Mouse (Mus musculus) monocyte, adult 2 months (primary cell): ENCODE measurements around the gene Tmem189.

Experiments
- DNase-seq, 2 experiments: peaks; one replicate each; pipeline ENCODE4 v3.0.0; 2022; ENCODE audit warnings: low spot score in 2 of 2, low read depth in 1 of 2

The Tmem189 gene

DNA sequence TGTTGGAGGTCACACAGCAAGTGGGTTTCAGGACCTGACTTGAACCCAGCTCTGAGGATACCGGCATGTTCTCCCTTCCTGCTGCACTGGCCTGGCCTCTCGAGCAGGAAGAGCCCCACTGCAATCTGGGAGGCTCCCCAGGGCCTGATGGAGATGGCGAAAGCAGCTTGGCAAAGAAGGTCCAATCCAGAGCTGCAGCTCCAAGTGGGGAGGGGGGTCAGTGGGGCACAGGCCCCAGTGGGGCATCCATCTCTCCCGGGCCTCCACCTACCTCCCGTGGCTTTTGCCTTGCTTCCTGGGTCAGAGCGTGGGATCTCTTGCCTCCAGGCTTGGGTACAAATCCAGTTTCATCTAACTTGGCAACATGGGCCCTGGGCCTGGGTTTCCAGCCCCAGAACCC lies 12.5 kb upstream of the Tmem189 start:
- DNase-seq = no peak

DNA sequence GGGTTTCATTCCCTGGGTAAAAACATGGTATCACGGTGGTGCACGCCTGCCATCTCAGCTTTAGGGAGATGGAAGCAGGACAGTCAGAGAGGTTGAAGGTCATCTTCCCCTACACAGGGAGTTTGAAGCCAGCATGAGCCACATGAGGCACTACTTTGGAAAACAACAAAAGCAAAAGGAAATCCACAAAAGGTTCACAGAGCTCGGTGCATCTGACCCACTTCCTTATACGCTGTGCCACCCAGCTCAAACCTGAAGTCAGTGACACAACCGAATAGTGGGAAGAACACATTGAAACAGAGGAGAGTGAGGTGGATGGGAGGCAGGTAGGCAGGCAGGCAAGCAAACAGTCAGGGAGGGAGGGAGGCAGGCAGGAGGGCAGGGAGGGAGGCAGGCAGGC lies 11.8 kb upstream of the Tmem189 start:
- DNase-seq = no peak

DNA sequence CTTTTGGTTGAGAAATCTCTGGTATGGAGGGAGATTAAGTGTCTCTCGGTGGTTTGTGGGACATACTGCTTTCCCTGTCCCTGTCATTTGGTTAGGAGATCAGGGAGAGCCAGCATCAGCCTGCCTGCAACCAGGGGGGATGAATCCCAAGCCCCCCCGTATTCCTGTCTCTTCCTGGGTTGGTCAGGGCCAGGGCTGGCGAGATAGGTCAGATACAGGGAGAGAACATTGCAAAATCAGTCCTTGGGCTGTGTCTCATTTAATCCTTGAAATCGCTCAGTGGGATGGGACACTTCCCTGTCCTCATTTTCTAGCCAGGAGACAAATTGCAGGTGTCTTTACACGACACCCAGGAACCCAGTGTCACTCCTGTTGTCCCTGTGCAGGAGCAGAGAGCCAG lies 10.4 kb upstream of the Tmem189 start:
- DNase-seq = no peak

DNA sequence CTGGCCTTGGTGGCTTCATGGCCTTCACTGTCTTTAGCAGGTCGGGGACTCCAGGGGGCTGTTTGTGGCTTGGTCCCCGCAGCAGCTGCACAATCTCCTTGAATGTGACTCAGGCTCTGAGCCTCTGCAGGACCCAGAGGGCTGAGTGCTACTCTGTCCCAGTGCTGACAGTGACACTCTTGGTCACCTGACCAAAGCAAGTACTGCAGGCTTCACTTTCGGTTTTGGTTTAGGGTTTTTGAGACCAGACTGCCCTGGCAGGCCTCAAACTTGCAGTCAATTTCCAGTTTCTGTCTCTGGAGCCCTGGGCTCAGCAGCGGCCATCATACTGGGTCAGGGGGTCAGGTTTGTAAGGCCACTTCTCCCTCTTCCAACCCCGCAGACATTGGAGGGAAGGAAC lies 8.3 kb upstream of the Tmem189 start:
- peak in 1 of 2 experiments; percentile 65 for DNase-seq

DNA sequence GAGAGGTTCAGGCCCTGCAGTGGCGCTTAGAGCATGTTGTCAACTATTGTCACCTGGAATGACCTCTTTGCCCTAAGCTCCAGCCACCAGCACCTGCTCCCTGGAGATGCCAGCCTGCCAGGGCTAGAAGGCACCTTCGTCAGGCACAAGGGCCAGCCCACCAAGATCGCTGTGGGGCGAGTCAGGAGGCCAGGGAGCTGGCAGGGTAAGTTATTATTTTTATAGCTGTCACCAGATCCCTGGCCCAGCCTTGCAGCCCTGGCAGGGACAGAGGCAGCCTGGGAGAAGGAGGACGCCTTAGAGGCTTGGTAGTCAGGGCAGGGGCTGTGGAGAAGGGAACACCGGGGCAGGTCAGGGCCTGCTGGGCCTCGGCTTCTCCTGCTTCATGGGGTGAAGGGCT lies 6.5 kb upstream of the Tmem189 start:
- no peak for DNase-seq

DNA sequence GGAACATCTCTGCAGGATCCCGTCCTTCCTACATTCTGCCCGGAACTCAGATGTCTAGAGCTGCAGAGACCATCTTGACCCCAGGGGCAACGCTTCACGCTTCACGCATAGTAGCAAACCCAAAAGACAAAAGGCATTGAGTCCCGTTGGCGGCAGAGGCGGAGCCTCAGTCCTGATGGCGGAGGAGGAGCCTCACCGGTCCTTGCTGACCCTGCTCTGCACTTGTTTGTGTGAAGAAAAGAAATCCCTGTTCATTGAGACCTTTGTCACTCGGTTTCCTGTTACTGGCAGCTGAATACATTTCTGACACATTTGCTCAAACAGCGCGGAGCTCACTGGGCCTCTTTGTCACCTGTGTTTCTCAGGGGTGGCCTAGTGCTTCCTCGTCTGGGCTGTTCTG lies 5.9 kb upstream of the Tmem189 start:
- no peak for DNase-seq

DNA sequence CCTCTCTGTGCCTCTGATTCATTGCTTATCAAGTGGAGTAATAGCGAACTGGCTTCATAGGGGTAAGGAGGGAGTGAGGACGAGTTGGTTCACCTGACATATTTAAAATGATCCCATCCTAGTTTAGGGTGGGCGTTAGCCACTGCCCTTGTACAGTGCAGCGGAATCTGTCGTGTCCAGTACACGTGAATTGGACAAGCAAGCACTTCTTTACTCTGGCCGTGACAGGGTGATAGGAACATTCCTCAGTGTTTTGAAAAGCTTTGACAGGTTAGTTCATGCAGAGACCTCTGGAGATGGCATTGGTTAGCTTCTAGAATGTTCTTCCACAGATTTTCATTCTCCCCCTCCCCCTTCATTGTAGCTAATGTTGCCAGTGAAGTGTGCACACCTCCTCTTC lies 5.3 kb upstream of the Tmem189 start:
- no peak for DNase-seq

DNA sequence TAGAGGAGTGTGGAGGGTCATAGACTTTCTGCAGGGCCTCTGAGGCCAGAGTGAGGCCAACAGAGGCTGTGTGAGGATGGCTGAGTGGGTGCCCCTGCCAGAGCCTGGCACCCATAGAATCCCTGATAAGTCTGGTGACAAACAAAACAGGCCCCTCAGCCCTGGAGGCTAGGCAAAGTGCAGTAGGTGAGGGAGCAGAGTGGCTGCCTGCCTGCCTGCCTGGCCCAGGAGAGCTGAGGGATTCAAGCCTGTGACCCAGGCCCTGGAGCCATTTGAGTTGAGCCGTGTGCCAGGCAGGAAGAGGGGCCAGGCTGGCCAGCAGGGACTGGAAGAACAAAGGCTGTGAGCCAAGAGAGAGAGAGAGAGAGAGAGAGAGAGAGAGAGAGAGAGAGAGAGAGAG lies 4.6 kb upstream of the Tmem189 start:
- DNase-seq = no peak

DNA sequence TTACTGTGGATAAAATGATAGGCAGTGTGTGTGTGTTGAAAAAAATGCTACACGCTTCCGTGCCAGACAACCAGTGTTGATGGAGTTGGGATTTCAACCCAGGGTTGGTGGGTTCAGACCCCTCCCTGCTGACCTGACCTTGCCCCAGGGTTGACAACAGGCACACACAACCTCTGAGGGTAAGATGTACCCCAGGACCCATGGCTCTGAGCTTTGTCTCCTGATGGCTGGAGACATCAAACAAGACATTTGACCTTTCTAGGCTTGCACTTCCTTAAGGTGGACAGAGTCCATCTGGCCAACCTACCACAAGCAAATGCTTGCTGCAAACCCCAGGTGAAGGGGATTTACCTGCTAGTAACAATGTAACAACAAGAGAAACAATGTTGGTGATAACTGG lies 3.9 kb upstream of the Tmem189 start:
- no peak for DNase-seq

DNA sequence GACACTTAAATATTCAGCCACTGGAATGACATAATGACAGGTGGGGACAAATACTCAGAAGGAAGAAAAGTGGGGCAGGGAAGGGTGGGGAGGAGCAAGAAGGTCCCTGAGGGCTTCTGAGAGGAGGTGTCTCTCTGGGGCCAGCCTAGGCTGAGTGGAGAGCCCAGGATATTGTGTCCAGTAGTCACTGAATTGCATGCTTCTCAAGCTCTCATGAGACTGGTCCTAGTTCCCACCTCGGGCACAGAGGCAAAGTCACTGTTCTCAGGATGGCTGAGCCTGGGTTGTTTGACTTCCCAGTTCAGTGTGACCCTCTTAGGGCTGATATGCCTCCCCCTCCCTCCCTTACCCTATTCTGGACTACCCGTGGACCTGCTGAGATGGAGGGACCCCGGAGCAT lies 3.2 kb upstream of the Tmem189 start:
- no peak for DNase-seq

DNA sequence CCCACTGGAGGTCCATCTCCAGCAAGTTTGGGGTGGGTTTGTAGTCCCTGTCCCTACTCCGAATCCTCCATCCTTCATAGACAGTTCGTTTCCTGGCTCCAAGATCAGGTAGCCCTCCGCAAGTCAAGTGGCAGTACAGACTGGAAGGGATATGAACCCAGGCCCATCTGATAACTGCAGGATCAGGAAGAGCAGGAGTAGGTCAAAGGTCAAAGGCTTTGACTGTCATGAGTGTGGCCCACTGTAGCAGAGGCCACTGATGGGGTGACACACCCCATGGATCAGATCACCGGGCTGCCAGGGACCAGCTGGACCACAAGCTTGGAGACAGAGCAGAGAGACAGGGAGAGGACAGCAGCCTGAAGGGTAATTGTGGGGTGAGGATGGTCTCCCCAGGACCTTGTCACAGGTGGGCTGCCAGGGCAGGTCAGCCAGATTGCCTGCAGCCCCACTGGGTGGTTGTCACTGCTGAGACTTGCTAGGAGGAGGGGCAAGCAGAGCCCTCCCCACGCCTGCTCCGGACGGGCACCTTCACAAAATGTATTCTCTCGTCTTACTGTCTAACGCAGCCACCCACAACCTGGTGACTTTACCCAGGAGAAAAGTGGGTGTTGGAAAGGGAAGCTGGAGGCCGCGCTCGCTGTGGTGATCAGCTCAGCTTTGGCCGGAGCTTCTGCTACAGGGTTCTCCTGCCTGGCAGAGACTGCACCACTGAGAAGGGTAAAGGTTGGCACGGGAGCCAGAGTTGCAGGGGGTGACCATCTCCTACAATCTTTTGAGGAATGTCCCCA lies 2.4 kb upstream of the Tmem189 start:
- DNase-seq = no peak

DNA sequence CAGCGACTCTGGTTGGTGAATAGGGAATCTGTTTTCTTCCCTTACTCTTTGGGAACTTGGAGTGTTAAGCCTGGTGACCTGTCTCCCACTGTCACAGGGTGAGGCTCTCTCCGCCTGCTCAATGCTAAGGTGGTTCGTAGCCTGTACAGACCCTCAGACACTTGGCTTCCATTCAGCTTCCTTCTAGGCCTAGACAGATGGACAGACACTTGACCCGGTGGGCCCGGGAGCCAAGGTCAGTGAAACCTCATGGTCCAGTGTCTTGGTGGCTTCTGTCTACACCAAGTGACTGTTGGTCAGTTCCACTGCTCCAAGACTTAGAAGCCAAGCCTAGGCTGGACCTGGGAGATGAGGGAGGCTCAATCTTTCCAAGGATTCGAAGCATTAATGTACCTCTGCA lies 1.8 kb upstream of the Tmem189 start:
- DNase-seq = no peak

DNA sequence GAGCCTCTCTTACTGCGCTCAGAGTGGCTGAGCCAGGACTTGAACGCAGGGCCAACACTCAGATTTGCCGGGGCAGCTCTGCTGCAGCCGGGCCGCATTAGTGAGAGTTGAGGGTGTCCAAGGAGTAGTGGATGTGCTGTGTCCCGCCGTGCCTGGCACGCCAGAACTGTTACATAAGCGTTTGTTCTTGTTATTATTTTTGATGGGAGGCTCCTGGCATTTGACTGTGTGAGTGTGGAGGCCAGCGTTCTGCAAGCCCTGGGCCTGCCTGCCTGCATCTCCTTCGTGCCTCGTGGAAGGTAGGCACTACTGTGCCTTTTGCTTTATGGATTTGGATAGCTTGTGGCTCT lies 1.3 kb upstream of the Tmem189 start:
- no peak for DNase-seq

DNA sequence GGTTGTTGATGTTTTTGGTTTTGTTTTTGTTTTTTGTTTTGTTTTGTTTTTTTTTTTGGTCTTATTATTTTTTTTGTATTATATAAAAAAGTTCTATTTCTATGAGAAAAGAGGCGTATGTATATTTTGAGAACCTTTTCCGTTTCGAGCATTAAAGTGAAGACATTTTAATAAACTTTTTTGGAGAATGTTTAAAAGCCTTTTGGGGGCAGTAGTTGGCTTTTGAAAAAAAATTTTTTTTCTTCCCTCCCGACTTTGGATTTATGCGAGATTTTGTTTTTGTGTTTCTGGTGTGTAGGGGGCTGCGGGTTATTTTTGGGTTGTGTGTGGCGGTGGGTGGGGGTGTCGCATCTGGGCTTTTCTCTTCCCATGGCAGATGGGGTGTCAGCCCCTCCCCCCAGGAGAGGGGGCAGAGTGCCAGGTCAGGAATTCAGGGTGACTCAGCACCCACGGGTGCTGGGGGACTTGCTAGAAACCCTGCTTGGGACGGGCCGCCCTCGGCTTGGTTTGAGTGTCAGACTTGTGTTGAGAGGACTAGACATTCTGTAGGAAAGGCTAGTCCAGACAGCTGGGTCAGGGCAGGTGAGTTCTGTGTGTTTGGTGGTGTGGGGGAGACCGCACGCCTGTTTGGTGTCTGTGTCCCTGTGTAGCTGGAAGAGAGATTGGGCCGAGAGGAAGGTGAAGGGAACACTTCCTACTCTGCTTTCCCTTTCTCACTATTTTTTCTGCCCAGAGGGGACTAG lies 768 bp upstream of the Tmem189 start:
- no peak for DNase-seq

DNA sequence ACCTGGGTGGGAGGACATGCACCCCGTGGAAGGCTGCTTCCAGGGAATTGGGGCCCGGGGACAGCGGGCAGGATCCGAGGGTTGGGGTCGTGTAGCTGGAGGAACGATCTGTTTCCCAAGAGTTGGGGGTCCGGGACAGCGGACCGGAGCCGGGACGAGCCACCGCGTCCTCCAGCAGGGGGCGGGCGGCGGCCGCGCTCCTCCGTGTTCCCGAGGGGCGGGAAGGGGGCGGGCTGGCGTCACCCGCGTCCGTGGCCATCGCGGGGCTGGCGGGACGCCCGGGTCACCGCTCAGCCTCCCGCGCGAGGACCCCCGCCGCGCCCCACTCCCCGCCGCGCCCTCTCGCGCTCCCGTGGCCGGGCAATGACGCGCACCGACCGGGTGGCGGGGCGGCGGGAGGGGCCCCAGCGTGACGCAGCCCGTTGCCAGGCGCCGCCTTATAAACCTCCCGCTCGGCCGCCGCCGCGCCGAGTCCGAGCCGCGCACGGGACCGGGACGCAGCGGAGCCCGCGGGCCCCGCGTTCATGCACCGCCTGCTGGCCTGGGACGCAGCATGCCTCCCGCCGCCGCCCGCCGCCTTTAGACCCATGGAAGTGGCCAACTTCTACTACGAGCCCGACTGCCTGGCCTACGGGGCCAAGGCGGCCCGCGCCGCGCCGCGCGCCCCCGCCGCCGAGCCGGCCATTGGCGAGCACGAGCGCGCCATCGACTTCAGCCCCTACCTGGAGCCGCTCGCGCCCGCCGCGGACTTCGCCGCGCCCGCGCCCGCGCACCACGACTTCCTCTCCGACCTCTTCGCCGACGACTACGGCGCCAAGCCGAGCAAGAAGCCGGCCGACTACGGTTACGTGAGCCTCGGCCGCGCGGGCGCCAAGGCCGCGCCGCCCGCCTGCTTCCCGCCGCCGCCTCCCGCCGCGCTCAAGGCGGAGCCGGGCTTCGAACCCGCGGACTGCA lies 847 bp downstream of the Tmem189 start, which contains the start of gene Cebpb:
TSS of gene Cebpb (plus strand) at position 418 of the 954 bp plus-strand sequence.
- DNase-seq = peak; percentile 79 to 91

DNA sequence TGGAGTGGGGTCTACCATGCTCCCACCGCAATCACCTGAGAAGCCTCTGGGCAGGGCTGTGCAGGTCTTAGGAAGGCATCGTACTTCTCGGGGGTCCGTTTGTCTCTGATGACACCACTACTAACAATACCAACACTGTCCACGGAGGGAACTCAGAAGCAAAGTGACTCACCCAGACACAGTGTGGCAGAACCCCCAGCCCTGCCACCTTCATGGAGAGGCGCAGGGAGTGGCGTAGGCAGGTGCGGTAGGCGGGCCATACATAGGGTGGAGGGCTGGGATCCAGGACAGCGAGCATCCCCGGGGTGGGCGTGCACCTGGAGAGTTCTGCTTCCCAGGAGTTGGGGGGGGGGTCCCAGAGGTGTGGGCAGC lies 1.5 kb downstream of the Tmem189 start:
- DNase-seq = peak in 1 of 2 experiments; percentile 56

DNA sequence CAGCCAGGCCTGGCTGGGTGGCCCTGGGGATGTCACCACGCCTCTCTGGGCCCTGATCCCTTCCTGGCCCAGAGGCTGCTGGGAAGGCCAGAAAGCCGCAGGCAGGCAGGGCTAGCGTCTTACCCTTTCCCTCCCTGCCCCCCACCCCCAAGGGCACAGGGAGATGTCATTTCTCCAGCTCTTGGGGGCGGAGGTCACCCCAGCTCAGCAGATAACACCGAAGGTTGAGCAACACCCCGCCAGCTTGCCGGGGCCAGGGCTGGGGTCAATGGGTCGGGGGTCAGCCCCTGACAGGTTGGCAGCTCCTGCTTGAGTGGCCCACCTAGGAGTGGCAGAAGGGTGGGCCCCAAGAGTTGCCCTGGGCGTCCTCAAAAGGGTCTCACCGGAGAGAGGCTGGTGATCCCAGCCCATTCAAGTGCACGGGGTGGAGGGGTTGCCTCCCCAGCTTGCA lies 1.9 kb downstream of the Tmem189 start:
- DNase-seq = peak in 1 of 2 experiments; percentile 59

DNA sequence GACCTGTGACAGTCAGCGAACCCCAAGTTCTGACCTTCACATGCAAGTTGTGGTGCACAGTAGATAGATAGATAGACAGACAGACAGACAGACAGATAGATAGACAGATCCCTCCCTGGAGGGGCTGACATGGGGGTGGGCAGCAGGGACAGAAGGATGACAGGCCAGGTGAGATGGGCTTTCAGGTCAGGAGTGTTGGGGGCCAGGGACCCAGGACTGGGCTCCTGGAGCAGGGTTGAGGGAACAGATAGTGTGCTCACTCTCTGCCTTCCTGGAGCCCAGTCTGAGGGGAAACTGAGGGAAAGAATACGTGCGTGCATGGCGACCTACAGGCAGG lies 2.4 kb downstream of the Tmem189 start:
- no peak for DNase-seq

DNA sequence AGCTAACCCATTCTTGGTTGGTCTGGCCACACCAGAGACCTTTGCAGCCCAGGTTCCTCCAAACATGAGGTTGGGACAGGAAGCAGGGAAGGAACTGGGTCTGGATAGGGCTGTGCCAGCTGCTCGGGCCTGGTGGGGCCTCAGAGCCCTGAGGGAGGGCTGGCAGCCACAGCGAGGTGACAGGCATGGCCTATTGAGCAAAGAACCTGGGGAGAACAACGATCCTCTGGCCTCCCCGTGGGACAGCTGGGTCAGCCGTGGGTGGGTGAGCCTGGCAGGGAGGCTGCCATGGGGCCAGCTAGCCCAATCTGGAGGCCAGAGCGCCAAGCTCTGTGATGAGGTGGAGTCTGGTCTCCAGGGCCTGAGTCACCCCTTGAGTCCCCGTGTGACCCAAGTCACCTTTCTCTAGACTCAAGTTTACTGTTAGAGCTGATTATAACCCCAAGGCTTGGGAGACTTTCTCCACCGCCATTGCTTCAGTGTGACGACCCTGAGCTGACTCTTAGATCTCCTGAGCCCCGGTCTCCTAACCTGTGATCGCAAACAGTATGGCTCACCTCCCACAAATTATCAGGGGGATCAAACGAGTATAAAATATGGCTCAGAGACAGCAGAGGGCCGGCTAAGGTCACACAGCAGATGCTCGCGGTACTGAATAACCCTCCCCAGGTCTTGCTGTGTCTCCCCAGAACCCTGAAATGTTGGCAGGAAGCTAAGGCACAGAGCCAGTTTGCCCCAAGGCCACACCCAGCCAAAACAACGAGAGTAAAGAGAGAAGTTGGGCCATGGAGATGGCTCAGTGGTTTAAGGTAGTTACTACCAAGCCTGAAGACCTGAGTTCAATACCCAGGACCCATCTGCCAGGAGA lies 3.0 kb downstream of the Tmem189 start:
- peak in 1 of 2 experiments; percentile 37 for DNase-seq

DNA sequence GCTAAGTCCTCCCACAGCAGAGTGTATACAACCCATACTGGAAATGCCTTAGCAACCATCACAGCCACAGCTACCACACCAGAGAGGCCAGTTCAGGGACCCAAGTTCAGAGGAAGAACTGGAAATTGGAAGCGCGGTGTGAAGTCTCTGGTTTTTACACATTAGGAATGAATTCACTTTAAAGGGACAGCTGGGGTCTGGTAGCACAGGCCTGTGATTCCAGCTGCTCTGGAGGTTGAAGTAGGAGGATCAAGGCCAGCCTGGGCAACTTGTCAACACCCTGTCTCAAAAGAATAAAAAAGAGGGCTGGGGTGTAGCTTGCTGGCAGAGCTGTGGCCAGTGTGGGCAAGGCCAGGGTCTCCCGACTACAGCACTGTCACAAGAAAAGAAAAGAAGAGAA lies 3.8 kb downstream of the Tmem189 start:
- no peak for DNase-seq

DNA sequence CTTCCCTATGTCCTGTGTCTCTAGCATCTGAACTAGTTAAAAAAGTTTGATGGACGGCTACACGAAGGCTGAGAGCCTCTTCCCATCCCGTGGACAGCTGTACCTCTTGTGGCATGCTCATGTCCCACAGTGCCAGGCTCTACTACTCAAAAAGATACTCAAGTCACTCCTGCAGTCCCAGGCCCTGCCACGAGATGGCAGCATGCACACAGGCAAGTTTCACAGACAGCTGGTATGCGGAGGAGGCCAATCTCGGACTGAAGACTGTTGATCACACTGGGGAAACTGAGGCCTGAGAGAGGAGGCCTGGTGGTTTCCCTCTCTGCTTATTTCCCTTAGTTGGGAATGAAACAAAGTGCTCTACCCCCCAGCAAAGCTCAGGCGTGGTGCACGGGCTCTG lies 4.5 kb downstream of the Tmem189 start:
- DNase-seq = peak; percentile 81 to 94
